Mouse (Mus musculus): ENCODE measurements around the gene Dab2ip.
A peak's percentile ranks its signal among the peaks of the same experiment; 100 is the strongest.

The Dab2ip gene

DNA sequence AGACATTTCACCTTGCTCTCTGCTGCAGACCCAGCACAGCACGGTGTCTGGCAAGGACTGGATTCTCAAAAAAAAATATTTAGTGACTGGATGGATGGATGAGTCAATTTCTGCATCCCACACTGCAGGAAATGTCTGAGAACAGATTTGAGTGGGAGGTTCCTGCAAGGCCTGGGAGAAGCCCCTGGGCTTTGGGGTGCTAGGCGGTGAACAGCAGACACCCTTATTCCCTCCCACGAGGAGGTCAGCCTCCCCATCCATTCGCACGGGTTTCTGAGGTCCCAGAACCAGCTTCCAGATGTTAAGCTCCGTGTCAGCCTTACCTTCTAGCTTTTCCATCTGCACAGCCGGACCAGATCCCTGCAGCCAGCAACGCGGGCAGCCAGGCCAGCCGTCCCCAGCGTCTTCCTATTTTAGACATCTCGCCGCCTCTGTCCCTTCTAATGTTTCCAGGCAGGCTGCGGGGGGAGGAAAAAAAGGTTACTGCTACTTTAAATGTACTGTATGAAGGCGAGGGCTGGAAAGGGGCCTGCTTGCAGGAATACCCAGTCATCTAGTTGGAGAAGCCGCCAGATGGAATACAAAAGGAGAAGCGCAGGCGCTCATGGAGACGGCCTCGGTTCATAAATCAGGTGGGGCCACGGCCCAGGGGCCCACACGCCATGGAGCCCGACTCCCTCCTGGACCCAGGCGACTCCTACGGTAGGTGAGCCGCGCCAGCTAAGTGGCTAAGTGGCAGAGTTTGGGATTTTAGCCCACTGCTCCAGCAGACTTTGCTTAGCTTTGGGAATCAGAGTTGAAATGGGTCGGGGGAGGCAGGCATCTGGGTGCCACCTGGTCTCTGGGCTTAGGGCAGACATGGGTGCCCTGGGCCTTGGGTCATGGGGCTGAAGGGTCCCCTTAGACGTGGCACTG lies at the start of gene Dab2ip:
Gene Dab2ip (plus strand): TSS at position 356 of the 915 bp plus-strand sequence.
- DNase-seq (ENCODE audit: low read depth): no peak

DNA sequence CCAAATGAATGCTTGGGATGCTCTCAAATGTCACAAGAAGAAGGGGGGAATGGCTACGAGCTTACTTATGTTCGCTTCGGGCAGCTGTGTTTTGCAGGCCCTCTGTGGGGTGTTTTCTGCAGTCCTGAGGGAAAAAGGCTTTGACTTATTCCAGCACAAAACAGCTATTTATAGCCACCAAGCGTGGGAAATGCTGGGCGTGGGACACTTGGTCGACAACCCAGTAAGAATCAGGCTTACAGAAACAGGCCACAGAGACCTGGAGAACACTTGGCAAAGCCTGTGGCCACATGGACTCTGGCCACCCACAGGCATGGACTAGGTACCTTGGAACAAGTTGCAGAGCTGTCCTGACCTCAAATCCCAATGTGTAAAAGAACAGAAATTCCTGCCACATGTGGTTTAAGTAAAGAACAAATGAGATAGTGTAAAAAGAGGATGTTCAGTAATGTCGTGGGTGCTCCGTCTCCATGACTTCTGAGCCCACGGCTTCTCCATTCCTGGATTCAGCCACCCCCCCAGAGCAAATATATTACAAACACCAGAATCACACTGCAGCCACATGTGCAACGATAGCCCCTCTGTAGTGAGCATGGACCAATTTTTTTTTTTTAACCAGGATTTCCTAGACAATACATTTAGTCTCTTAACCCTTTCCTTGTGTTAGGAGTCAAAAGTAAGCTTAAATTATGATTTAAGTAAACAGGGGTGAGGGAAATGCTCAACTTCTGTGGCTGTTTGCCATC lies 49.3 kb upstream of the Dab2ip start:
- peak; percentile 100 for DNase-seq (ENCODE audit: low read depth)

- no peak for DNase-seq (ENCODE audit: low read depth)
These were observed 48.8 kb upstream of the Dab2ip start for GRCm38 (mm10) chr2:35509343-35509667.

GRCm38 (mm10) chr2:35509888-35510287 lies 48.2 kb upstream of the Dab2ip start:
- no peak for DNase-seq (ENCODE audit: low read depth)

- no peak for DNase-seq (ENCODE audit: low read depth)
These were observed 47.1 kb upstream of the Dab2ip start for GRCm38 (mm10) chr2:35510920-35511319.

- DNase-seq (ENCODE audit: low read depth): no peak
These were observed 45.8 kb upstream of the Dab2ip start for GRCm38 (mm10) chr2:35512226-35512625.

DNA sequence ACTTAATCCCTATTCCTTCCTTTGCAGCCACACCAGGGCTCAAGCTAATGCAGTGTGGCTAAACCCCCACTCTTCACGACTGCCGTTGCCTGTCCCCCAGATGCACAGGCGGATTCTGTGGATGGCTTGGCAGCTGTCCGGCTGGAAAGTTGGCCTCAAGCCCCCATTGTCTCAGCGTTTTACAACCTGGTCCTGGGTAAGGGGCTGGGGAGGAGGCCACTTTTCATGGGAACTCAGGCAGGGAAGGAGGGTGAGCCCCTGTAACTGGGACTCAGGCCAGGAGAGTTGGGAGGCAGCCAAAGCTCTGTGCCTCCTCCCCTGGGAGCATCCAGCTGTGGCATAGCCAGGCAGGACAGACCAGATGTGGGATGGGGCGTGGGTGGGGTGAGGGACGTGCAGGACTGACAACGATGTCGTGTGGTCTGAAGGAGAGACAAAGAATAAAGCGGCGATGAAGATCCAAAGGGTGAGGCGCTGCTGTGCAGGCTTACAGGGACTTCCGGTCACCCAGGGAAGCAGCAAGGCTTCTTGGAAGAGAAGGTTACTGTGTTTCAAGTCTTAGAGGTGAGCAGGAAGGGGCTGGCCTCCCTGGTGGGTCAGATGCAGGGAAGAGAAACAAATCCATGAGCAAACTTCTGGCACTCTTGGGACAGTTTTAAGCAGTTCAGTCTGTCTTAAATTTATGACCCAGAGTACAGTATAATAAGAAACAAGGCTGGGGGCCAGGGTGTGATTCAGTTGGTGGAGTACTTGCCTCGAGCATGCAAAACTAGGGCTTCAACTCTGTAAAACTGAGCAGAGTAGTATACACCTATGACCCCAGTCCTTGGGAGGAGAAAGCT lies 43.8 kb upstream of the Dab2ip start:
- no peak for DNase-seq (ENCODE audit: low read depth)

DNA sequence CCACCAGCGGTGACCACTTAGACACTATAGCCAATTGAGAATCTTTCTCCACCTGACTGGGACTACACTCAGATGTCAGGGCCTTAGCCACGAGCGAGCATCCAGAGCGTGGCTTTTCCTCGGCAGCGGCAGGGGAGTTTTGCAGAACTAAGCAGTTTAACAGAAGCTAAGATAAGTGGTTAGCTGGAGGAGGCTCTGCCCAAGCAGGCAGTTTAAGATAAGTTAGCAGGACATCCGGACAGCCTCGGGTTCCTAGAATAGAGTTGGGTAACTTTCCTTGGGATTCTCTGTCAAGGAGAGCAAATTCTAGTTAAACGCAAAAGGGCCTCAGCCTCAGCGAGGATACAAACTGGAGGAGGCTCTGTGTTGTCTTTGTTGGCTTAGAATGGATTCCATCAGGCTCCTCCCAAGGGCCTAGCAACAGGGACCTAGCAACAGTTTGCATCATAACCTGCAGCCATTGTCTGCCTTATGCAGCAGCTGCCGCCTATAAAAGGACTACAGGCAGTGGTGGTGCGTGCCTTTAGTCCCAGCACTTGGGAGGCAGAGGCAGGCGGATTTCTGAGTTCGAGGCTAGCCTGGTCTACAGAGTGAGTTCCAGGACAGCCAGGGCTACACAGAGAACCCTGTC lies 31.3 kb upstream of the Dab2ip start:
- no peak for DNase-seq (ENCODE audit: low read depth)

DNA sequence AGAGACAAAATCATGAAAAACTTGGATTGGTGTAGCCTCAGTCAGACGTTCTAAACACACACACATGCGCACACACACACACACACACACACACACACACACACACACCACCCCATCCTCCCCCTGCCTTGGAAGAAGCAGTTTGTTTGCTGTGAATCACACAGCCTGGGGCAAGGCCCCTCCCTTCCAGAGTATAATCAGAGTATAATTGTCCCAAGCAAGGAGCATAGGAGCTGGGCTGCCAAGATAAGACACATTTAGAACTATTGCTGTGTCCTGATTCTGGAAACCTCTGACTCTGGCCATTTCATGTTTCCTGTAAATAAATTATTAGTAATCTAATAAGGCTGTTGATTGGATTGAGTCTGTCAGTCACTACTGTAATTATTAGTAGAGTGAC lies 29.0 kb upstream of the Dab2ip start:
- DNase-seq (ENCODE audit: low read depth): no peak

- DNase-seq (ENCODE audit: low read depth): peak; percentile 49
These were observed 28.2 kb upstream of the Dab2ip start for GRCm38 (mm10) chr2:35529856-35530255.

DNA sequence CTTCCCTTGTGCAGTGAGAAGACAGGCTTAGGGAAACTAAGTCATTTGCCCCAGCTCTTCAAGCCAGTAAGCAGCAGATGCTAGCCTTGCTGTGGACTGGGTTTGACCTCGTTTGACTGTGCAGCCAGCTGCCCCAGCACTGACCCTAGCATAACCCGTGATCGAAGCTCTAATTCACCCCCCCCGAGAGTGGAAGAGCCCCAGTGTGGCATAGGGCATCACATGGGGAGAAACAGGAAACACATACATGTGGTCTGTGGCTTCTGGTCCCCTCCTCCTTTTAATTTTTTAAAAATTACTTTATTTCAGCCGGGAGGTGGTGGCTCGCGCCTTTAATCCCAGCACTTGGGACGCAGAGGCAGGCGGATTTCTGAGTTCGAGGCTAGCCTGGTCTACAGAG lies 27.3 kb upstream of the Dab2ip start:
- no peak for DNase-seq (ENCODE audit: low read depth)

GRCm38 (mm10) chr2:35533646-35534045 lies 24.4 kb upstream of the Dab2ip start:
- DNase-seq (ENCODE audit: low read depth): no peak

- DNase-seq (ENCODE audit: low read depth): no peak
These were observed 18.6 kb upstream of the Dab2ip start for GRCm38 (mm10) chr2:35539276-35539972.

DNA sequence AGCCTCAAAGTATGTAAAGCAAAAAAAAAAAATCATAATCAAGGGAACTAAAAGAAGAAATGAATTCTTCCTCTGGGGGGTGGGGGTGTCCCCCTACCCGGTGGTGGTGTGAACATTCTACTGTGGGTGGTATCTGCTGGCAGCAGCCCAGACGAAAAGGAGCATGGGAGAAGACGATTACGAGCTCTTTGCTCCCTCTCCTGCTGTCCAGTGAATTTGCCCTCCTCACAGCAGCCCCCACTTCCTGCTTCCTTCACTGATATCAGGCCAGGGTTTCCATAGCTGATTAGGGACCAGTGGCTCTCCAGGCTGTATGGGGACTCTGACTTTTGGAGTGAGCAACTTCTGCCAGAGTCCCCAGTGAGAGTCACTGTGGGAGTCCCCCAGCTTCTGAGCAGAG lies 17.3 kb upstream of the Dab2ip start:
- no peak for DNase-seq (ENCODE audit: low read depth)

DNA sequence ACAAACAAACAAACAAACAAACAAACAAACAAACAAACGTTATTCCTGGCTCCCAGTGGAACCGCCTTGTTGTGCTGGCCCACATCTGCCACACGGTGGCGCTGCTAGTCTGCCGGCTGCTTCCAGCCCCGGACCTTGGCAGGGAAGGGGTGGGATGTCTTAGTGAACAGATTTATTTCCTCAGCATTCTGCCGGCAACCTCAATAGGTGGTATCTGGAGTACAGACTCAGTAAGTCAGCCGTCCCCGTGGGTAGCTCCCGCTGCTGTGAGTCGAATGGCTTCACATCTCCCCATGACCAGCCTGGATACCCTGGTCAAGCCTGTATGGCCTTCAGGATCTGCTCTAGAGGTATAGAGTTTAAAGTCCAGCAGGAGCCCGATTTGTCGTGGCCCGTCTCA lies 13.3 kb upstream of the Dab2ip start:
- DNase-seq (ENCODE audit: low read depth): no peak

- DNase-seq (ENCODE audit: low read depth): no peak
These were observed 12.9 kb upstream of the Dab2ip start for GRCm38 (mm10) chr2:35545125-35545590.

DNA sequence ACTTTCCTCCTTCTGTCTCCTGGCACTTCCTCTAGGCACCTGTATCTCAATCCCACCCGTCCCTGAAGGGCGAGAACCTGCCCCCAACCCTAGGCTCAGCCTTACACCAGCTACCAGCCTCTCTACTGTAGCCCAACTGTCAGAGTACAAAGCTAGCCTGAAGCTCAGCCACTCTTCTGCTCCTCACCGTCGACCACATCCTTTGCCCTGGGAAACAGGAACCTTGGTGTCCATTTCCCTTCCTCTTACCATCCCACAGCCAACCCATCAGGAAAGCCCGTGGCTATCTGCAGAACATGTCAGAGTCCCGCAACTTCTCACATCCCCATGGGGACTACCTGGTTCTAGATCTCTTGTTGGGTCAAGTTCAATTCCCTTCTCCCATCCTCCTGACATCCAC lies 11.6 kb upstream of the Dab2ip start:
- DNase-seq (ENCODE audit: low read depth): no peak

- no peak for DNase-seq (ENCODE audit: low read depth)
These were observed 8.9 kb upstream of the Dab2ip start for GRCm38 (mm10) chr2:35549191-35549590.

DNA sequence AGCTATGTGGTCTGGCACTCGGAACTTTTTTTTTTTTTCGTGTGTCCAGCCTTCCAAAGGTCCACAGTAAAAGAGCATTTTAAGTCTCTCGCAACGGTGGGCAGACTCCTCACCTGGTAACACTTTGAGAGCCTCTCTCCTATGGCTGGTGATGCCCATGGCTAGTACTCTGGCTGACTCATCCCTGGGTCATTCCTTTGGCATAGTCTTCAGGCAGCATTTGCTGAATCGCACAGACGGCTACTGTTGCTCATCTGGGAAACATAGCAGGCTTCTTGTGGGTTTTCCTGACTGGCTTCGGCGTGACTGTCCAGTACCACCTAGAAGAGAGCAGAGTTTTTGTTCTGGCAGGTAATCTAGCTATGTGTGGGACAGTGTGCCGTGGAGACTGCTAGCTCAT lies 8.0 kb upstream of the Dab2ip start:
- DNase-seq (ENCODE audit: low read depth): peak; percentile 80

DNA sequence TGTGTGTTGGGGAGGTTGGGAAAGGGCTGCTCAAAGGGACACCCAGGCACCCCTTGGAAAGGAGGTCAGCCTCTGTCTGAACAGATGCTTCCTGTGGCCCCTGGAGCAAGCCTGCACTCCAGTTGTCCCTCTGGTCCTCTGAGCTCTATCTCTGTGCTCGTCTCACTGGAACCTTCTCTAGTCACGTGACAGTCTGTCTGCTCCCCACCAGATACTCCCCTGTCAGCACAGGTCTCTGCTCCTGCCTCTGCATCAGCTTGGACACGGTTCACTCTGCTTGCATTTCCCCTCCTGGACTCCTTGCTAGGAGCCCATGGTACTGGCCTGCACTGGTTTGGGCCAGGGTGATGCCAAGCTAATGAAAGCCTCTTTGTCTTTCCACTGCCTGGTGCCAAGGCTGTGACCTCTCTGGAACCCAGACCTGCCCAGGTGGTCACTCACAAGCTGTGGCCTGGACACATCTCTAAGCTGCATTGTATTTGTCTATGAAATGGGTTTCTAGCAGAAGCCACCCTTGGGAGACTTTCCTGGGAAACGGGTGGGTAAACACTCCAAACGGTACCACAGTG lies 1.1 kb upstream of the Dab2ip start:
- DNase-seq (ENCODE audit: low read depth): no peak

All from fibroblast of lung, adult 2 months (primary cell).